23 mouse cellular contexts compared by ENCODE assay signal in genomic region chr17:85469776-85470175, GRCm38 (mm10).
DNase-seq lines count a peak whose midpoint lies in the region; ATAC-seq and TF ChIP-seq lines count a peak whose summit lies in the region.
"Had no signal": no experiment of that assay in that cellular context is flagged by ENCODE, and none has a peak within 500 bp of the region (broad histone marks: within the 10 kb centered on the region; RNA-seq: fewer than 3 reads in every experiment).

No protein-coding gene starts in this region.

- H3K27me3 ChIP-seq in forebrain, postnatal 0 days (ENCODE audit: insufficient read depth, low read length), result peaks cover 54% of the 10 kb centered on the region
- peaks cover 97% of the 10 kb centered on the region for H3K27me3 ChIP-seq in forebrain, embryonic 12.5 days
- peaks cover 89% of the 10 kb centered on the region for H3K27me3 ChIP-seq in lung, embryonic 14.5 days (ENCODE audit: insufficient read depth, low read length)

- intact Hi-C loops in left cerebral cortex, postnatal 4 days (cut with DNase I), result loop anchor here (10.0 kb wide), 1 partner anchor 275 kb away; no protein-coding TSS in a partner anchor

- no peaks in the 10 kb centered on the region for H3K36me3 ChIP-seq in forebrain, postnatal 0 days (ENCODE audit: insufficient read depth)
- no peaks in the 10 kb centered on the region for H3K36me3 ChIP-seq in forebrain, embryonic 12.5 days (replicated peaks)
- no peaks in the 10 kb centered on the region for H3K36me3 ChIP-seq in lung, embryonic 14.5 days (ENCODE audit: insufficient read depth)
- no peaks in the 10 kb centered on the region for H3K36me3 ChIP-seq in ES-E14 (ENCODE audit: control insufficient read depth, insufficient read depth, low read length, poor library complexity, severe bottlenecking)
- H3K36me3 ChIP-seq: embryonic facial prominence, embryonic 12.5 days; midbrain, embryonic 10.5 days had no signal

- TF ChIP-seq CTCF in forebrain, postnatal 0 days (IDR thresholded peaks at IDR 0.05; ENCODE audit: low read depth), result peak; percentile 18; the same call in 1 of the 2 replicates
- TF ChIP-seq CTCF in lung, embryonic 14.5 days (IDR thresholded peaks at IDR 0.05; ENCODE audit: low read depth), result 0 out of 2 replicates have a peak, but pooled peaks have one; percentile 24

- H3K4me3 ChIP-seq in forebrain, postnatal 0 days (ENCODE audit: low read depth, low read length), result no peak overlapping the region
- H3K4me3 ChIP-seq in forebrain, embryonic 12.5 days (replicated peaks), result no peak overlapping the region
- no peak overlapping the region for H3K4me3 ChIP-seq in lung, embryonic 14.5 days (ENCODE audit: low read depth, low read length)
- no peak overlapping the region for H3K4me3 ChIP-seq in ES-E14 (ENCODE audit: insufficient read depth in 1 of 2, low read depth in 1 of 2, low read length in 2 of 2, poor library complexity in 1 of 2, severe bottlenecking in 1 of 2)
- H3K4me3 ChIP-seq: embryonic facial prominence, embryonic 12.5 days; erythroblast, embryonic 14.5 days; midbrain, embryonic 10.5 days had no signal

- no peaks in the 10 kb centered on the region for H3K9me3 ChIP-seq in forebrain, postnatal 0 days (ENCODE audit: low read length)
- H3K9me3 ChIP-seq in forebrain, embryonic 12.5 days, result 0 out of 2 replicates have a peak, but pooled peaks cover 3% of the 10 kb centered on the region
- H3K9me3 ChIP-seq in lung, embryonic 14.5 days (ENCODE audit: low read depth, low read length), result no peaks in the 10 kb centered on the region; the same call in 1 of the 2 replicates
- no peaks in the 10 kb centered on the region for H3K9me3 ChIP-seq in ES-E14 (ENCODE audit: control insufficient read depth, insufficient read depth, low read depth, low read length)
- H3K9me3 ChIP-seq: embryonic facial prominence, embryonic 12.5 days had no signal

- in situ Hi-C loops in ES-E14 (cut with MboI; ENCODE audit: low sequenced_read_pairs in 2 of 2, unreplicated experiment in 2 of 2), result no loop called here

- DNase-seq in forebrain, postnatal 0 days, result no peak
- DNase-seq in lung, embryonic 14.5 days, result no peak
- DNase-seq in lung, postnatal 25 days (ENCODE audit: low spot score), result no peak
- no peak for DNase-seq in ES-E14 (ENCODE audit: low read depth, low spot score)
- peak; percentile 9 for DNase-seq in induced T-regulatory cell, adult 2 months (ENCODE audit: low read depth)
- DNase-seq in left cerebral cortex, postnatal 4 days, result no peak
- no peak for DNase-seq in cerebellum, postnatal 36 days
- DNase-seq: adrenal gland, postnatal 36 days; cerebellum, adult 9-11 months; gastrocnemius, postnatal 36 days; heart, postnatal 10 days; kidney, adult 8-10 months; kidney, postnatal 36 days; lung, adult 18-20 months; lung, postnatal 36 days; retina, postnatal 1 day; thymus, postnatal 14 days had no signal

- H3K4me1 ChIP-seq in forebrain, postnatal 0 days (ENCODE audit: insufficient read depth), result no peaks in the 10 kb centered on the region
- peaks cover 25% of the 10 kb centered on the region for H3K4me1 ChIP-seq in forebrain, embryonic 12.5 days
- no peaks in the 10 kb centered on the region for H3K4me1 ChIP-seq in lung, embryonic 14.5 days (ENCODE audit: insufficient read depth)
- peaks cover 0 to 8% of the 10 kb centered on the region in 2 experiments; a peak in 1 of 4 replicates for H3K4me1 ChIP-seq in ES-E14 (ENCODE audit: control insufficient read depth in 2 of 2, insufficient read depth in 2 of 2, low read length in 2 of 2, poor library complexity in 1 of 2)

- no peak overlapping the region for H3K4me2 ChIP-seq in forebrain, postnatal 0 days (ENCODE audit: low read depth)
- no peak overlapping the region for H3K4me2 ChIP-seq in forebrain, embryonic 12.5 days
- H3K4me2 ChIP-seq in lung, embryonic 14.5 days, result no peak overlapping the region
- H3K4me2 ChIP-seq: embryonic facial prominence, embryonic 12.5 days; heart, embryonic 11.5 days had no signal

- 75% methylated on average over 4 of the region's 4 CpGs for WGBS in forebrain, postnatal 0 days
- WGBS in forebrain, embryonic 12.5 days, result 83% methylated on average over 4 of the region's 4 CpGs
- WGBS in lung, embryonic 14.5 days, result 65% methylated on average over 4 of the region's 4 CpGs

- H3K27ac ChIP-seq in forebrain, postnatal 0 days (ENCODE audit: low read depth, low read length), result no peak overlapping the region
- no peak overlapping the region for H3K27ac ChIP-seq in forebrain, embryonic 12.5 days
- no peak overlapping the region for H3K27ac ChIP-seq in lung, embryonic 14.5 days (ENCODE audit: low read depth)
- no peak overlapping the region for H3K27ac ChIP-seq in ES-E14 (ENCODE audit: insufficient read depth, low read depth, low read length, poor library complexity, severe bottlenecking)
- H3K27ac ChIP-seq: embryonic facial prominence, embryonic 12.5 days; midbrain, embryonic 10.5 days had no signal

- H3K9ac ChIP-seq in forebrain, postnatal 0 days, result no peak overlapping the region
- H3K9ac ChIP-seq in forebrain, embryonic 12.5 days, result no peak overlapping the region
- H3K9ac ChIP-seq in lung, embryonic 14.5 days, result no peak overlapping the region
- no peak overlapping the region for H3K9ac ChIP-seq in ES-E14 (ENCODE audit: insufficient read depth, low read depth, low read length, poor library complexity, severe bottlenecking)
- H3K9ac ChIP-seq: embryonic facial prominence, embryonic 12.5 days had no signal

- no peak for ATAC-seq in forebrain, postnatal 0 days
- no peak for ATAC-seq in forebrain, embryonic 12.5 days (ENCODE audit: low FRiP score)
- no peak for ATAC-seq in lung, embryonic 14.5 days (ENCODE audit: insufficient read depth)
- ATAC-seq: forebrain, embryonic 14.5 days had no signal

TF ChIP-seq in ES-E14, 5 proteins besides CTCF, POLR2A, EP300 and RAD21:
- TF ChIP-seq ZNF384 (IDR thresholded peaks at IDR 0.05; ENCODE audit: low read depth, low read length), result no peak
- peak; percentile 69 for TF ChIP-seq ZC3H11A (IDR thresholded peaks at IDR 0.05; ENCODE audit: borderline replicate concordance, low read depth, low read length)
TF ChIP-seq in ES-E14: peak in this region for 1.
